Mouse (Mus musculus): Measurements from ENCODE around the gene Slc24a3.

Gene Slc24a3

DNA sequence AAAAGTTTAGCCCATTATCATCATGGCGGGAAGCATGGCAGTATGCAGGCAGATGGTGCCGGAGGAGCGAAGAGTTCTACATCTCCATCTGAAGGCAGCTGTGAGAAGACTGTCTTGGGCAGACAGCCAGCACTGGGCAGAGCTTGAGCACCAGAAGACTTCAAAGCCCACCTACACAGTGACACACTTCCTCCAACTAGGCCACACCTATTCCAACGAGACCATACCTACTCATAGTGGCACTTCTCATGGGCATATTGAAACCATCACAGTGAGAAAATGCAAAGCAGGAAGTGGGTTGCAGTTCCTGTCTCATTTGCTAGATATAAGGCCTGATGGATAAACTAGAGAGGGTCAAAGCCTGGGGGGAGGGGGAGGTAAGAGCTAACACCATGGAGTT lies 29.5 kb downstream of the Slc24a3 start:
- DNase-seq (ENCODE audit: low read depth, low spot score), result peak; percentile 87

DNA sequence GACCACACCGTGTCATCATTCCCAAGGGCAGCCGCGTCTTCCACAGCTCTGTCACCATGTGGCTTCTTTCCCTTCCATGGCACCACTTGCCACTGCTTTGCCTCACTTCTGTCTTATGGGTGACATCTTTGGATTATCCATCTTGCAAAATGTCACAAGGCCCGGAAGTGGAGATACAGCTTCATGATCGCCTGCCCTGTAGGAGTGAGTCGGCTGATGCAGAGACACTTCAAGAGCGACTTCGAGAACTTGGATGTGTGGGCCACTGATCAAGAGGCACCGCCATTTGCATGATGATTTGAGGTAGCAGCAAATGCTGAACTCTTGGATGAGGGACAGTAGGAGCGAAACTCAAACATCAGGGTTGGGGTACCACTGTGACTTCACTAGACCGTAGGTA lies 46.0 kb downstream of the Slc24a3 start:
- no peak for DNase-seq (ENCODE audit: low read depth, low spot score)

DNA sequence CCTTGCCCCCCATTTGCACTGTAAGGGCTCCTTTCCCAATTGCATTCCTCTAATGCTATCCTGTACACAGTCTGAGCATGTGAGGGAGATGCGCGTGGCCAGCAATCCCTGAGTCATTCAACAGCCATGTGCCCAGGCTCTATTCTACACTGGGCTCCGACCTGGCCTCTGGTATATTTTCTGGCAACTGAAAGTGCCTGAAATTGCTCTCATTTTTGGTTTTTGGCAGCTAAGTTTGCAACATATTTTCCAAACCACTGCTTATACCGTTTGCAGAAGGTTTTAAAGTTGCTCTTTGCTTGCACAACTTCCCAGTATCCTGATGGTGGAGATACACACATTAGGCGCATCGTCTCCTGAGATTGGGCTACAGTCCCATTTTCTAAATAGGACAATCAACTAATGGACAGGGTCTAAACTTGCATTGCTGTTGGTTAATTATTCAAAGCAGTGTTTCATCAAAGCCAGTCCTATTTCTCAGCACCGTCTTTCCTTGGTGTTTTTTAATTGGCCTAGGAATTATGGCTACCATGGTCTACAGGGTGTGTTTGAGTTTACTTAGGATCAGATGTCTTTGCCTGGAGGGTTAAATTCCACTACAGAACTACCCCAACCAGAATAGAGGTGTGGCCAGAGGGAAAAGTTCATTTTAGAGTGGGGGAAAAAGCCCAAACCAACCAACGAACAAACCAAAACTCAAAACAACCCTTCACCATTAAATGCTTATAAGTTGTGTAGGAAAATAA lies 46.7 kb downstream of the Slc24a3 start:
- no peak for DNase-seq (ENCODE audit: low read depth, low spot score)

DNA sequence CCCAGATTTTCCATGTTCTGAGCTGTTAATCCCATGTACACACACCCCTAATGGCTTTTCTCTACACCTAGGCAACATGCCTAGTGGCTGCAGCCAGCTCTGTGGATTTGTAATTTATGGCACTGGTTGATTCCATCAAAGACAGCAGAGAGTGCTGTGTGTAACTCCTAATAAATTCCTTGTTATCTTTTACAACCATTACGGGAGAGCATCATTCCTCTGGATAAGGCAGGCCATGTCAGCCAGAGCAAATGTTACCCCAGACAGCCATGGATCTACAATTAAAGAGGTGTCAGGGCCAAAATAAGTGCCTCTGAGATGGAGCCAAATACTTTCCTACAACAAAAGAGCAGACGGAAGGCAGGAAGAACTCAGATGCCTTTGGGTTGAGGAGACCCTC lies 49.0 kb downstream of the Slc24a3 start:
- no peak for DNase-seq (ENCODE audit: low read depth, low spot score)

DNA sequence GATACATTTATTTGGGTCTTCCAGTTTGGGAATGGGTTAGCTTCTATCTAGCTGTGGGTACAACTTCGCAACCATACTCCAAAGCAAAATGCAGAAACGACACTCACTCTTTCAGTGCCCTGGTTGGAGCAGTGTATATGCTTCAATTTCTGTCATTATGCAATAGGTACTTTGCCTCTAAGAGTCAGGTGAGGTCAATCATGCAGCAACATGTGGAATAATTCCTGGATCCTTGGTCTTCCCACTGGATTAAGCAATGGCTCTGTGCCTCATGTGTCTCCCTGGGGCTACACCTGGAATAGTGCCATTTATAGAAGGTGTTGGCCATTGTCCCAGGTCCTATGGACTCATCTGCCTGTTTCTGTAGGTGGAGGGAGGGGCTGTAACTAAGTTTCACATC lies 49.9 kb downstream of the Slc24a3 start:
- DNase-seq (ENCODE audit: low read depth, low spot score), result no peak

DNA sequence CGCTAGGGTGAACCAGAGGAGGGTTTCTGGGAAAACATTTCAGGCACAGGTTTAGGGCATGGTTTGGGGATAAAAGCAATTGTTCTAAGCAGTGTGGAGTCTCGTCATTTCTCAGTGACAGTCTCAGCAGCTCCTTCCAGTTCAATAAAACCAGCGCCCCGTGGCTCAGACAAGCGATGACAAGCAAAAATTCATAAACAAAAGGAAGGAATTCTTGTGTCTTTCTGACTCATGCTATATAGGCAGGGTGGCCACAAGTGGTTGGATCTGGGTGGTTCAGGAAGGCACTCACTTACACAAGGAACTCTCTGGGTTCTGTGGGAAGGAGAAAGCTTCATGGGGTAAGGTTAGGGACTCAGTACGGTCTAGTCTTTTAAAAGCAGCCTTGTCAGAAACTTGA lies 51.7 kb downstream of the Slc24a3 start:
- DNase-seq (ENCODE audit: low read depth, low spot score), result no peak

DNA sequence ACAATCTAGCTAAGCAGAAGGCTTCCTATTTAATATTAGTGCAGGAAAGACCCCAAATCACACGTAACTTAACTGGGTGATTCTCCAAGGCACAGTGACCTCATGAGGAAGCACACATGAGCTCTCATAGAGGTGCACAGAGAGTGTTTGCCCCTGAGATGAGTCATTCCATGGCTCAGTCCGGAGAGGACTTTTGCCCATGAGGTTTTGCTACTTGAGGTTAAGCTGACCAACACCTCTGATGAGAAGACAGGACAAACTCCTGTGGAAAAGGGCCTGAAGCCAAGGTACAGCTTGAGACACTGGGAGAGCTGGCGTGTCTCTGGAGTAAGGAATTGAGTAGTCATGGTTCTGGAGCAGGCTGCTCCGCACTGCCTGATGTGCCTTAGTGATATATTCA lies 56.1 kb downstream of the Slc24a3 start:
- DNase-seq (ENCODE audit: low read depth, low spot score), result no peak

DNA sequence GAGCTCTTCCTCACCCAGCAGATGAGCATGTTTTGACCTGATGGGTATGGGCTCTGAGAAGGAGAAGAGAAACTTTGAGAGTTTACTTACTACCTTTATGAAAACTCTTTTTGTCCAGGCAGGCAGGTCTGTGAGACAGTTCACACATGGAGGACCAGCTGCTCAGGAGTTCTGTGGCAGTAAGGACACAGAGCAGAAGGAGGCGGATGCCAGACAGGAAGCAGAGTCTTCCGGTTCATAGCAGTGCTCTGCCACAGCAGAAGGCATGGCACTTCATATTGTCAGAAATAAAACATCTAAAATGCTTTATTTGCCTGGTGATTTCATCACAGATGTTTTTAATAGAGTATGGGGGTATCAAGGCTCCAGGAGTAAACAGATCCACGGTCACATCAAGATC lies 58.1 kb downstream of the Slc24a3 start:
- peak; percentile 47 for DNase-seq (ENCODE audit: low read depth, low spot score)

DNA sequence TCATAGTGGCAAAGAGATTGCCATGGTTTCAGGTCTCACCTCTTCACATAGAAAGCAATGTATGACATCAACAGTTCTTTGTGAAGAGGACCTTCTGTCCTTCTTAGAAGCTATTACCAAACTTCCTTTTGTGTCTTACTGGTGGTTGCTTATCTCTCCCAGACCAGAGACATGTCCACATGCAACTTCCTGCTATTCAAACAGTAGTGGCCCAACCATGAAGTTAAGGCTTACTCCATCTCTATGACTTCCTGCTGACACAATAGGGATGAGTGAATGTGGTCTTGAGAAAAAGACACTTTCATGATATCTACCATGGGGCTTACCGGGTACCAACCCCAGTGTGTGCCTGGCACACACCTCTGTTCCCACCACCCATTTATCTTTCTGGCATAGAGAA lies 58.5 kb downstream of the Slc24a3 start:
- peak; percentile 24 for DNase-seq (ENCODE audit: low read depth, low spot score)

DNA sequence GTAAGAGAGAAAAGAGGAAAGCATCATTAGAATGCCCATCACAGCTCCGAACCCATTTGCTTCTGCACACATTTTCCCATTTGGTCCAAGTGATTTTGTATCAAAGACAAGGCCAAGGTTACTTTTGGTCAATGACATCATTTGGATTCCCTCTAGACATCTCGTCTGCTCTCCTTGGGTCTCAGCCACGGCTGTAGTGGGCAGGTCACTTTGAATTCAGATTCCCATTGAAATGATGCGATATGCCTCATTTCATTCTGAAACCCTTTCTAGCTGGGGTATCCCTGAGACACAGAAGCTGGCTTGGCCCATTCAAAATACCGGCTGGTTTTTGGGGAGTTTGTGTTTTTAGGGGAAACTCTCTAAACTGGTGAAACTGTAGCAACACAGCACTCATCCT lies 59.8 kb downstream of the Slc24a3 start:
- no peak for DNase-seq (ENCODE audit: low read depth, low spot score)

DNA sequence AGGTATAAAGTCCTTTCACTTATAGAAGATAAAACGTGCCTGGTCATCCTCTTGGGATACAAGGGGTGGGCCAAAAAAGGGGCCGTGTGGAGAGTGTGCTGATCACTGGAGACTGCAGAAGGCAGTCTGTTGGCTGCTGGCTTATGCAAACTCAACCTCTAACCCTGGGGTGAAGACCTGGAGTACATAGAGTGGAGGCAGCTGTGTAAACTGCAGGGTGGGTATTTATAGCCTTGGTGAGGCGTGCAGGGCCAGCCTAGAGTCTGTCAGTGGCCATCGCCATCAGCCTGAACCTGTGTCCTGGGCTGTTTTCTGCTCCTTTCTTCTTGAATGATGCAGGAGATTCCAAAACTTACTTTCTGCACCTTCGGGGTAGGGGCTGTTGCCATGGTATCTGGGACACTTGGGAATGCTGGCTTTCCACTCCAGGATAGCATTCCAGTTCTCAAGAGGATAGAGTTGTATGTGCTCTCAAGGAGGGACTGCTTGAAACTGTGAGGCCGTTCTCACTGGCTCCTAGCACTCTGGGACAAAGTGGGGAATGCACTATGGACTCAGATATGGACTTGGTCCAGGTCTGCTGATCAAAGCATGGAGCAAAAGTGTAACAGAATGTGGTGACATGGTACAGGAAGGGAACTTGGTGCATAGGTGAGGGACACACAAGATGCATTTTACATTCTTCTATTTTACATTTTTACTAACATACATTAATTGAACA lies 65.4 kb downstream of the Slc24a3 start:
- DNase-seq (ENCODE audit: low read depth, low spot score), result no peak

DNA sequence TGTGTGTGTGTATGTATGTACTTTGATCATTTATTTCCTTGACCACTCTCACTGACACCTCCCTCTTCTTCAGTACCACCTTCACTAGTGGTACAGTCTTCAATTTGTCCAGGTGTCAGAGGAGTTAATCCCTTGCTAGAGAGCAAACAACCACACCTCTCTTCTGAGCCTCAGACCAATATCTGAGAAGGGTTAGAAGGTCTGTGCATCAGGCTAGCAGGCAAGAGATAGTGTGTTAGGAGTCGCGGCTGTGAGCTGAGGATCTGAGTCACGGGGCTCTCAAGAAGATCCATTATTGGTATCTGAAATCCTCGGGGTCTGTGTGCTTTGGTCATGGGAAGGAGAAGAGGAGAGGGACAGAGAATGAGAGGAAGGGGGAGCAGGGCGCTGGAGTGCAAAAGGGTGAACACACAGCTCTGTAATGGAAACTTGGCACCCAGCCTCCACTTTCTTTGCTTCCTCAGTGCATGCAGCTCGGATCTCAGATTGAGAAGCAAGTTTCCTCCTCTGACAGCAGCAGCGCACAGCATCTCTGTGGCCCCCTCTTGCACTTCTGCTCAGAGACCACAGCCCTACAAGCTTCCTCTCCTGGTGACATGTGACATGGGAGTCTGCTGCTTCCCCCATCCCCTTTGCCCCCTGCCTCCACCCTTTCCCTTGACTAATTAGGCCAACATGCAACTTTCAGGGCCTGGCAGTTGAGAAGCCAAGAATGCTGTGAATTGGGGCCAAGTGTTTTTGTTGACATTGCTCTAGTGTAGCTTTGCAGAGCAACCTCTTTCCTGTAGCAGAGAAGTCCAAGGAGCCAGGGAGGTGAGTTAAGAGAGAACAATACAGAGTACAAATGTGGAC lies 66.2 kb downstream of the Slc24a3 start:
- peak; percentile 41 for DNase-seq (ENCODE audit: low read depth, low spot score)

DNA sequence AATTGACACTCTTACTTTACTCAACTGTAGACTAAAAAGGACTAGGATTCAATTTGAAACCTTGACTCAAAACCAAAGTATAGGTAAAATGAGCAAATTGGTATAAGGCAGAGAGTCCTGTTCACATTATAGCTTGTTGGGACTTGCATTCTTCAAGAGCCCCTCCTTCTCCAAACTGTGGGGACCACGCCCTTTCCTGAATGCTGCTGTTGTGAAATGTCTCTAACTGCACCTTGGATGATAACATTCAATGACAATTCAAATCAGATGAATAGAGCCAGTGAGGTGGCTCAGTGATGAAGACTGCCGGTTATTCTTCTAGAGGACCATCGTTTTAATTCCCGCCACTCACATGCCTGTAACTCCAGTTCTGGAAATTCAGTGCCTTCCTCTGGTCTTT lies 78.8 kb downstream of the Slc24a3 start:
- no peak for DNase-seq (ENCODE audit: low read depth, low spot score)

DNA sequence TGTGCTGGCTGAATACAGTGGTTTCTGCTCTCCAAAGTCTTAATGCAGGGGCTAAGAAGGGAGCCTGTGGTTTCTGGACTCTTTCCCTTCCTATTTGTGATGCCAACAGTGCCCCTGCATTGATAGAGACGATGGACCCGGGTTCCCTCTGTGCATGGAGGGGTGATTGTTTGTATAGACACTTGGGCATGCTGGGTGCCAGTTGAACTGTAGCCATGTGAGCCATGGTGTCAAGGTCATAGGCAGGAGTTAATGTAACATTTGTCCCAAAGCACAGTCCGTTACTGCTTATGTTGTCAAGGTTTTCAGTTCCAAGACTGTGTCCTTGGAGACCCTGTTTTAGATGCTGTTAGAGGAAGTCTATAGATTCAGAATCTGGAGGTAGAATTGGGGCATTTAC lies 80.6 kb downstream of the Slc24a3 start:
- DNase-seq (ENCODE audit: low read depth, low spot score), result no peak

DNA sequence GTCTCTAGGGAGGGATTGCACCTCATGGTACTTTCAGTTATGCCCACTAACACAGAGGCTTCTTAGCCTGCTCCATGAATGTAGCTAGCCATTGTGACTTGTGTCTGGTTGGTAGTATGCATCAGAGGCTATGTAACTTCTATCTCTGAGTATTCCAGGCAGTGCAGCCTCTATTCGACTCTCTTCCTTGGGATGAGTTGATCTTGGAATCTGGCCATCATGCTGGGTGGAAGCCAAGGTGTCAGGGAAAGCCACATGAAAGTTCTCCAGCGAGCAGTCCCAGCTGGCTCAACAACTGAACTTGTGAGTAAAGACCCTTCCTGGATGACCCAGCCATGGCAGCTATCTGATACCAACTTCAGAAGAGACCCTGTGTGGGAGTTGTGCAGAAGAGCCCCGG lies 89.8 kb downstream of the Slc24a3 start:
- no peak for DNase-seq (ENCODE audit: low read depth, low spot score)

DNA sequence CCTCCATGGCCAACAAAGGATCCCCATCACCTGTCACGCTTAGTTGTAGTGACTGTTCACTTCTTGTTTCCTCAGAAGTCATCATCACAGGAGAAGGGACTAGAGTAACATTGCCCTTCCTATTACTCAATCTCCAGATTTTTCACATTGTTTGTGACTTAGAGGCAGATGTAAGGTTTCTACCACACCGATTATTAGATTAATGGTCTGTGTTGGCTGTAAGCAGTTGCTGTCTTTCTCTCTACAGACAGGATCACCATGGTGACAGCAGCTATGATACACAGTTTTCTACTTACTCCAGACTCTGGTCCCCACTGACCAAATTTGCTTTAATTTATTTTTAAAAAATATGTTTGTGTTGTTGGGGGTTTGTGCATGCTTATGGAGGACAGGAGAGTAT lies 90.3 kb downstream of the Slc24a3 start:
- no peak for DNase-seq (ENCODE audit: low read depth, low spot score)

DNA sequence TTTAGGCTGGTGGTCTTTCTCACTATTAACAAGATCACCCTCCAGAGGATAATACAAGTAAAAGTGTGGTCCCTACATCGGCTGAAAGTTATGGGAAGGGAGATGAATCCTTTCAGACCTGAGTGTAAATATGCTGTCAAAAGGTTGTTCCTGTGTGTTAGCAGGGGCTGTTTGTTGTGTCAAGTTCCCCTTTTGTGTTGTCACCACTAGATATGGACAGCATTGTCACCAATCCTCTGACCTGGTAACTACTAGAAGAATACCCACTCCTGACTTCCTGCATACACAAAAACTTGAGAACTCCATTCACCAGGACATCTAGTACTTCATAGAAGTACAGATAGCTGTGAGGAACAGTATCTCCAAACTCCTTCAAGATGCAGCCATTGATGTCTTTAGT lies 93.0 kb downstream of the Slc24a3 start:
- DNase-seq (ENCODE audit: low read depth, low spot score), result no peak

DNA sequence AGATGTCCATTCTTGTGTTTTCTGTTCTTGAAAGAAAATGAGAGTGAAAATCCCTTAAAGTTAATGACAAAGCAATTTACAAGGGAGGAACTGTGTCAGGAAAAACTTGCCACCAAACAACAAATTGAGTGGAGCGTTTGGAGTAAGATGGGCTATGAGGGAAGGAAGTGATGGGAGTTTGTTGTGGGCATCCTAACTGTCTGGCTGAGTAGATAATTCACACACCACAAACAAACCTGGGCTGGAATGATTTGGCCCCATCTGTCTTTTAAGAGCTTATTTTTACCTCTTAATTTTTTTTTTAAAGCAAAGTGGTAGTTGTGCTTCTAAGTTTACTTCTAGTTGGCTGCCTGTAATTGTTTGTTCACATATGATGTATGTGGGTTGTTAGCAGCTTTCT lies 94.6 kb downstream of the Slc24a3 start:
- DNase-seq (ENCODE audit: low read depth, low spot score), result no peak

DNA sequence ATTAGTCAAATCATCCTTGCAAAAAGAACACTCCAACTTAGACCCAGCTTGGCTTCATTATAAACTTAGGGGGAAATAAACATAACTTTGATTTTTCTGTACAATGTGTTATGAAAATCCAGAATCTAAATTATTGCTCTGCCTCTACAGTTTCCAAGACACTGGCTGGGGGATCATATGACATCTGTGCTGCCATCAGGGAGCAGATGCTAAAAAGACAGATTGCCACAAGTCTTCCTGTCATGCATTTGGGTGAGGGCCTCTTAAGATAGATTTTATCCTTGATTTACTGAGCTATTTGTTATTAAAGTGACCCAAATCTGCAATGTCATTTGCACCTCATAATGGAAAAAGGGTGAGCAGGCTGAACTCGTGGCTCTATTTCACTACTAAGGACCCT lies 99.2 kb downstream of the Slc24a3 start:
- DNase-seq (ENCODE audit: low read depth, low spot score), result no peak

DNA sequence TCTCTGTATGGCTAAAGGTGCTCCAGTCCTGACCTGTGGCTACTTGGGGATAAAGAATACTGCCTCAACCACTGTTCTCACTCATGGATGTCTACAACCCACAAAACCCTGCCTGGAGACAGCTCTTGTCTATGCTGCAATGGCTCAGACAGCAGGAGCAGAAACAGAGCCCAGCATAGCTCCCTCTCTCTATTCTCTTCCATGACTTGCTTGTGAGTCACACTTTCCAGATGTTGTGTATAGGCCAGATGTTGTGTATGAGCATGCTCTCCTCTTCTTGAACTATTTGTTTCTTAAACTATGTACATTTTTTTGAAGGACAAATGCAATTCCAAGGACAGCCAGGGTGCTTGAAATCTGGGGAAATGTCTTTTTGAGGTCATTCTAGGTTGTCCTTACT lies 101.4 kb downstream of the Slc24a3 start:
- DNase-seq (ENCODE audit: low read depth, low spot score), result no peak

DNA sequence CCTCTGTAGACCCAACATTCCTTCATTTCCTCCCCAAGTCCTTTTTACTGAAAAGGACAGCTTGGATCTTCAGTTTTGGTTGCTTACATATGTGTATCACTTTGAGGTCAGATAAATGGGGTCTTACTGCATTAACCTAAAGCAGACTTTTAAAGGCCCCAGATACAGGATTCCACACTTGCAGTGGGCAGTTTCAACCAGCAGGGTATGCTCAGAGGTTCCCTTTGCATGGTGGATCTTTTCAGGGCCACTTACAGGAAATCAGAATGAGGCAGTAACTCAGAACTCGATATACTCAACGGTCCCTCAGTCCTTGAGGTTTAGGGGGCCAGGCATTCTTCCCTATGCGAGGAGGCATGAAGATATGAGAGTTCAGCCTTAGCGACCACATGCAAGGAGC lies 101.9 kb downstream of the Slc24a3 start:
- no peak for DNase-seq (ENCODE audit: low read depth, low spot score)

DNA sequence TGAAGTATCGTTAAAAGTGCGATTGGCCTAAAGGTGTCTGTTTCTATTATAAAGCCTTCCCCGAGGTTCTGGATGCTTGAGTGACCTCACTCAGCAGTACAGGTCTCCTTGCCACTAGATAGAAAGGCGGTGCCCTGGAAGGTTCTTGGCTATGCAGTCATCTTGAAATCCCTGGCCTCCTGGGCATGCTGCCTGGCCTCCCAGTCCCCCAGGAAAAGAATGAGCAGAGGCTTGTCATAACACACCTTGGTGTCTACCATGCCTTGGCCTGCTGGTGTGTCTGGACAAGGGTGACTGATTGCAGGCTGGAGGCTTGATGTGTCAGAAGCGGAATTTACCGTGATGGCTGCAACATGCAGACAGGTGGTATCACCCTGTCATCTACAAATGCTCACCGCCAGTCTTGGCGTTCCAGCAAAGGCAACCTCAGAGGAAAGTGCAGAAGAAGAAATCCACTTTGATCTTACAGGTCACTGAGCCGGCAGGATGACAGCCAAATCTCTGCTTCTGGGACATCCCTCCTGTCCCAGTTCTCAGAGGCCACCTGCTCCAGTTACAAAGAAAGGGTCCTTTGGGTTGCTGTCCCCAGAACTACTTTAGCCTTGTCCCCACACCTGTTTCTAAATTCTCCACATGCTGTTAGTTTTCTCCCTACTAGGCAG lies 106.6 kb downstream of the Slc24a3 start:
- DNase-seq (ENCODE audit: low read depth, low spot score), result no peak
